ENCODE assay signal across 11 mouse cellular contexts in the genomic region with DNA sequence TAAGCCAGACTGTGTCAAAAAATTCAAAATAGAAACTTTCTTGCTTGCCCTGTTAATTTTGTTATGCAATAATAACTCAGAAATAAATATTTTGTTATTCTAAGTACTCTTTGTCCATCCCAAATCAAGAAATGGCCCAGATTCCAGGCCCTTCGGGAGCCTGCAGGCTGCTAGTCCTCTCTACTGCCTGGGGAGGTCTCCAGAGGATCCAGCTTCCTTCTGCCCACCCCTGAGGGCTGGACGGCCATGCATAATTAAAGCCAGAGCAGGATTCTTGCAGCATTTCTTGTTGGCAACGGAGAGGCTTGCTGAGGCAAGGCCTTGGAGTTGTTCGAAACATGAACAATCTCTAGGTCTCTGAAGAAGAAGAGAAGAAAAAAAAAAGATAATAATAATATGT.
DNase-seq lines count a peak whose midpoint lies in the region; ATAC-seq and TF ChIP-seq lines count a peak whose summit lies in the region.
"Had no signal": no experiment of that assay in that cellular context is flagged by ENCODE, and none has a peak within 500 bp of the region (broad histone marks: within the 10 kb centered on the region; RNA-seq: fewer than 3 reads in every experiment).

No protein-coding gene starts in this region.

- intact Hi-C loops in gastrocnemius, postnatal 14 days (cut with DNase I; ENCODE audit: low total_unique reads): loop anchor here (10.0 kb wide), 2 partner anchors 61 to 99 kb away; no protein-coding TSS in a partner anchor

- WGBS in lung, adult 2 months: 67% methylated on average over 4 of the region's 4 CpGs
- 19% methylated on average over 4 of the region's 4 CpGs for WGBS in limb, embryonic 11.5 days
- 79% methylated on average over 4 of the region's 4 CpGs for WGBS in neural tube, embryonic 15.5 days

- no peak overlapping the region for H3K4me3 ChIP-seq in lung, adult 2 months (replicated peaks; ENCODE audit: extremely low read depth, low read depth, low read length)
- H3K4me3 ChIP-seq in limb, embryonic 11.5 days (ENCODE audit: low read depth, low read length): no peak overlapping the region
- no peak overlapping the region for H3K4me3 ChIP-seq in neural tube, embryonic 15.5 days (replicated peaks)
- H3K4me3 ChIP-seq: embryonic facial prominence, embryonic 13.5 days had no signal

- H3K9ac ChIP-seq in limb, embryonic 11.5 days (ENCODE audit: low read length): no peak overlapping the region
- H3K9ac ChIP-seq in neural tube, embryonic 15.5 days (replicated peaks): no peak overlapping the region
- H3K9ac ChIP-seq: embryonic facial prominence, embryonic 13.5 days had no signal

- H3K27ac ChIP-seq in limb, embryonic 11.5 days (replicated peaks; ENCODE audit: low read depth, low read length): no peak overlapping the region
- H3K27ac ChIP-seq in neural tube, embryonic 15.5 days (replicated peaks): no peak overlapping the region
- H3K27ac ChIP-seq: embryonic facial prominence, embryonic 13.5 days had no signal

- TF ChIP-seq CTCF in lung, adult 2 months (IDR thresholded peaks at IDR 0.05; ENCODE audit: insufficient read depth, low read length): no peak

- no peaks in the 10 kb centered on the region for H3K36me3 ChIP-seq in limb, embryonic 11.5 days (ENCODE audit: control insufficient read depth, insufficient read depth, low read length)
- no peaks in the 10 kb centered on the region for H3K36me3 ChIP-seq in neural tube, embryonic 15.5 days
- H3K36me3 ChIP-seq: embryonic facial prominence, embryonic 13.5 days had no signal

- H3K27me3 ChIP-seq in limb, embryonic 11.5 days (ENCODE audit: control insufficient read depth, insufficient read depth, low read length): no peaks in the 10 kb centered on the region
- no peaks in the 10 kb centered on the region for H3K27me3 ChIP-seq in neural tube, embryonic 15.5 days (replicated peaks)
- H3K27me3 ChIP-seq: embryonic facial prominence, embryonic 13.5 days had no signal

- no peaks in the 10 kb centered on the region for H3K9me3 ChIP-seq in limb, embryonic 11.5 days (ENCODE audit: control insufficient read depth, low read length)
- no peaks in the 10 kb centered on the region for H3K9me3 ChIP-seq in neural tube, embryonic 15.5 days (replicated peaks)
- H3K9me3 ChIP-seq: embryonic facial prominence, embryonic 13.5 days had no signal

- TF ChIP-seq POLR2A in lung, adult 2 months (IDR thresholded peaks at IDR 0.05; ENCODE audit: borderline replicate concordance, extremely low read depth, low read depth, low read length): no peak

- ATAC-seq in limb, embryonic 11.5 days (ENCODE audit: insufficient number of reproducible peaks, low FRiP score, low TSS enrichment, low read depth): no peak
- ATAC-seq in granulocyte monocyte progenitor cell, adult 5-6 weeks (replicated peaks; ENCODE audit: poor library complexity, severe bottlenecking): no peak
- no peak for ATAC-seq in neural tube, embryonic 15.5 days (ENCODE audit: low FRiP score)

- no peak overlapping the region for H3K4me2 ChIP-seq in limb, embryonic 11.5 days (ENCODE audit: low read depth, severe bottlenecking)
- no peak overlapping the region for H3K4me2 ChIP-seq in neural tube, embryonic 15.5 days
- H3K4me2 ChIP-seq: embryonic facial prominence, embryonic 13.5 days had no signal

- H3K4me1 ChIP-seq in lung, adult 2 months (ENCODE audit: control insufficient read depth, insufficient read depth, low read length): 0 out of 2 replicates have a peak, but pooled peaks cover 3% of the 10 kb centered on the region
- peaks cover 20% of the 10 kb centered on the region for H3K4me1 ChIP-seq in limb, embryonic 11.5 days (ENCODE audit: control insufficient read depth, insufficient read depth, low read length)
- peaks cover 27% of the 10 kb centered on the region for H3K4me1 ChIP-seq in neural tube, embryonic 15.5 days

- peak; percentile 53 to 54 for DNase-seq in lung, adult 18-20 months
- DNase-seq in lung, adult 2 months: no peak
- peak; percentile 55 for DNase-seq in gastrocnemius, postnatal 14 days
- DNase-seq in limb, embryonic 11.5 days (ENCODE audit: low spot score): peak; percentile 48
- DNase-seq in left cerebral cortex, adult 8-10 months (ENCODE audit: low spot score in 2 of 2): no peak
- DNase-seq: cerebellum, adult 8-10 months; left cerebral cortex, postnatal 4 days; right cerebral cortex, postnatal 25 days had no signal

Comparison
In these comparisons a context has a peak if more than half of its experiments do, and no peak if none do; other contexts are left out.
1. DNase-seq: peak in lung, adult 18-20 months (2 of 2), gastrocnemius, postnatal 14 days (single experiment) and limb, embryonic 11.5 days (single experiment); none in lung, adult 2 months (single experiment) and left cerebral cortex, adult 8-10 months (0 of 2).